Mouse (Mus musculus) ES-Bruce4 (cell line): ENCODE results near the gene Phactr1.

Experiments
- CTCF ChIP-seq: IDR thresholded peaks from one replicate; pipeline ENCODE4 v1.8.1; 2011; ENCODE audit warnings: low read depth, low read length
- POLR2A ChIP-seq: IDR thresholded peaks from one replicate; pipeline ENCODE4 v1.8.1; 2011; ENCODE audit warnings: low read length; ENCODE audit not compliant: insufficient read depth

- TF ChIP-seq POLR2A = no peak
- no peak for TF ChIP-seq CTCF
These were observed 273.7 kb downstream of the Phactr1 start for GRCm38 (mm10) chr13:42954116-42954515.
